Mouse (Mus musculus): ENCODE data around the gene Hyal1.

DNA sequence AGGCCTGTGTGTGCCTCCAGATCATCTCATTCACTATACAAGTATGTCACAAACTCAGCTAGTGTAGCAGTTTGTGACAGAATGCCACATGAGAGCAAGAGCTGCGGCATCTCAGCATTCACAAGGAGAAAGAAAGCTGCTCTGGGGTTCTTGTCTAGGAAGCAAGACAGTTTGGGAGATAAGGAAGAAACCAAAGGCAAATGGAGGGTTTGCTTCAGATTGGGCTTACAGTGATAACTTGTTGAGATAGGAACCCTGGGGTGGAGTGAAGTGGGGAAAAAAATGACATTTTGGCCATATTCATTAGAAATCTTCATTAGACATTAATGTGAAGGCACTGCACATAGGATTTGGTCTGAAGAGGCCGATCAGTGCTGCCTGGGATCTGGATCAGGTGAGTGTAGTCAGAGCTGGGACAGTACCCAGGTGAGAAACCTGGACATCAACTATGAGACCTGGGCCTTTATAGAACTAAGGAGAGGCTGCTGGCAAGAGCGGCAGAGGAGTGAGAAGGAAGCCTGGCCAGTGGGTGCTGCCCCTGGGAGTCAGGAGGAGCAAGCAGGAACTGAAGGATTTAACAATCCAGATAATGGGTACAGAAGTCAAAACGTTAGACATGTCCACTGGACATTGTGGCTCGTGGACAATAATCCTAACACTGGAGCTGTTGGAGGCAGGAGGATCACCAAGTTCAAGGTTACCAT, 23.9 kb upstream of the Hyal1 start:
- TF ChIP-seq POLR2A (IDR thresholded peaks at IDR 0.05; ENCODE audit: insufficient read length, low read depth) (no peak), MAX (IDR thresholded peaks at IDR 0.05; ENCODE audit: low read depth) (no peak), TCF3 (IDR thresholded peaks at IDR 0.05; ENCODE audit: insufficient read length, low read depth) (no peak), TCF12 (IDR thresholded peaks at IDR 0.05; ENCODE audit: insufficient read depth, poor library complexity, severe bottlenecking) (no peak), POLR2AphosphoS2 (IDR thresholded peaks at IDR 0.05; ENCODE audit: insufficient read length, low read depth) (no peak), E2F4 (IDR thresholded peaks at IDR 0.05; ENCODE audit: insufficient read depth) (no peak), MYOD1 (IDR thresholded peaks at IDR 0.05; ENCODE audit: control insufficient read depth in 1 of 3, insufficient read length in 2 of 3, low read depth in 2 of 3) (no peak), CEBPB (IDR thresholded peaks at IDR 0.05; ENCODE audit: insufficient read depth, poor library complexity, severe bottlenecking) (no peak), USF1 (IDR thresholded peaks at IDR 0.05; ENCODE audit: low read depth) (no peak), SRF (IDR thresholded peaks at IDR 0.05; ENCODE audit: control insufficient read depth, insufficient read length, low read depth) (no peak)
